Mouse (Mus musculus): ENCODE measurements around the gene Ip6k3. TPM values are rescaled to one million over a fixed set of nuclear protein-coding genes. Genes with fewer than 3 reads are reported as not detected.

Ip6k3 gene
- polyA plus RNA-seq, 1 experiment from 2014 or later, result 1.0 TPM

DNA sequence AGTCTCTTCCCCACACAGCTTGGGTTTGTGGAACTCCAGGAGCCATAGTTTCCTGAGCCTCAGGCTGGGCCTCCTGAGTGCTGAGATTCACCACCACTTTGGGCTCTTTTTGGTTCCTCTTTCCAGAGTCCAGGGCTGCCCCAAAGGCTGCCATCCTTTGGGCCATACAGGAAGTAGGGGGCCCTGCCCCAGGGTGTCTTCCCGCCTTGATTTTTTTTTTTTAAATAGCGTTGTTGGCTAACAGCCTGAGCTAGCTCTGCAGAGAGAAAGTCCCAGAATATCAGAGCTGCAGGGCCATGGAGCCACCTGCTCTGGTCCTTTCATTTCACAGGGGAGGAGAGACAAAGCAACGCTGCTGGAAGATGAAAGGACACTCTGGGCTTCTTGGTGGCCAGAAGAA is 6.1 kb upstream of the Ip6k3 start:
- ChIA-PET POLR2A (no interaction called here), CTCF (interaction anchor here (1.5 kb wide), 1 partner anchor 16 kb away, joined by 4 read pairs; no protein-coding TSS in a partner anchor)
- DNase-seq (ENCODE audit: low read depth, low spot score) (no peak), ATAC-seq (no peak)
- no peak for TF ChIP-seq CTCF (IDR thresholded peaks at IDR 0.05)
- in situ Hi-C loops (cut with MboI; ENCODE audit: low pct_unique_long_range_greater_than_20kb), result no loop called here
- H3K27me3 ChIP-seq, result no peaks in the 10 kb centered on the region

DNA sequence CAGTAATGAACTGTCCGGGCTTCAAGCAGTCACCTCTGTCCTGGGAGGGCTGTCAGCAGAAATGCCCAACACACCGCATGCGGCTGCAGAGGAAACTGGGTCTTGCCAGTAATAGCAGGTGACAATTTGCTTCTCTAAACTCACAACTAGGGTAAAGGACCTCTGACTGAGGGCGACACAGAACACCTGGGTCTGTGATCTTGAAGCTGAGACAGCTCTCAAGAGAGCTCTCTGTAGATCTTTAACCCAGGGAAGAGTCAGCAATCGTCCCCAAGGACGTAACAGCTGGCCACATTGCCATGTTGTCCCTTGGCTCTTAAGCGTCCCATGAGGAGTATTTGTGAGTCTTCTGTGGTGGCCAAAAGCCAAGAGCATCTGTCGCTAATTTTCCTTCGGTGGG is 4.9 kb upstream of the Ip6k3 start:
- no peak for TF ChIP-seq CTCF (IDR thresholded peaks at IDR 0.05)
- DNase-seq (ENCODE audit: low read depth, low spot score), result no peak
- in situ Hi-C loops (cut with MboI; ENCODE audit: low pct_unique_long_range_greater_than_20kb), result no loop called here
- no peaks in the 10 kb centered on the region for H3K27me3 ChIP-seq
- ChIA-PET POLR2A (no interaction called here), CTCF (no interaction called here)
- no peak for ATAC-seq

DNA sequence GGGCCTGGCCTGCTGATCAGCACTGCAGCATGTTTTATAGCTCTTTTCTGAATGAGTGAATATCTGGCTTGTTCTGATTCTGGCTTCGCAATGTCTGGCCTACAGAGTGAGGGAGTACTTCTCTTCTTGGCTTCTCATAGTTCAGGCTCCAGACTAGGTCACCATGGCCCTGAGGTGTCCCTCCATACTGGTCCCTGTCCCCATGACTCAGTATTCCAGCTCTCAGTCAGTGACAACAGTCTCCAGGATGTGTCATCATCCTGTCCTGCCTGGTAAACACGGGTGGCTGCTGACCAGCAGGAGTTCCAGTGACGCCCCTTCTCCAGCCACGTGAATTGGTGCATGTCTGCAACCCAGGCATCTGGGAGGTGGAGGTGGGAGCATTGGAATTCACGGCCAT is 3.5 kb upstream of the Ip6k3 start:
- no peak for TF ChIP-seq CTCF (IDR thresholded peaks at IDR 0.05)
- in situ Hi-C loops (cut with MboI; ENCODE audit: low pct_unique_long_range_greater_than_20kb), result no loop called here
- DNase-seq (ENCODE audit: low read depth, low spot score) (no peak), ATAC-seq (no peak)
- POLR2A ChIA-PET, result no interaction called here
- CTCF ChIA-PET, result interaction anchor here (1.3 to 3.0 kb wide), 3 partner anchors 9 to 19 kb away, joined by 4 to 9 read pairs (median 4); no protein-coding TSS in a partner anchor
- no peaks in the 10 kb centered on the region for H3K27me3 ChIP-seq

DNA sequence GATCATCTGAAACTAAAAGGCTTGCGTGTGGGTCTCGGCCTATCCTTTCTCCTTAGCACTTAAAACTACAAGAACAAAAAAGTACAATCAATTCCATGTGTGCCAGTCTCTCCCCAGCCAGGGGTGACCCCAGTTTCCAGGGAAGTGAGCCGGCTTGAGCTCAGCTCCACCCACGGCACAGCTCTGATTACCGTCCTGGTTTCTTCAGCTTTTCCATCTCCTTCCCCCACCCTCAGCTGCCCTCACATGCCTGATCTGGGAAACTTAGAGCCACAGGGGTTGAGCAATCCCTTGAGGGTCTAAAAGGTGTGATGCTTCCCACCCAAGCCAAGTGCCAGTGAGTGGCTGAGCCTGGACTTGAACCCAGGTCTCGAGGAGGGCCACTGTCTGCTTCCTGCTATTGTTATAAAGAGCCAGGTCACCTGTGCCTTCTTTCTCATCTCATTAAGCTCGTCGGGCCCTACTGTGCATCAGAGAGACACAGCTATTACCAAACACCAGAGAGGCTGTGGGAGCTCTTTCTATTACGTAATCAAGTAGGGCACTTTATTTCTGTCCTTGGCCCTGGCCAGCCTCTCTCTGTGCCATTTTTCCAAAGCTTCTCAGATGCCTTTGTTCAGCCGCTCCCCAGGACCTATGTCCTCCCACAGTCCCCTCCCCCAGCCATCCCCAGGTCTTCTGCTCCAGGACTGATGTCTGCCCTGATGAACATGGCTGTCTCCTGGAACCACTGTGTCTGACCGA is 2.5 kb upstream of the Ip6k3 start:
- ATAC-seq (no peak), DNase-seq (ENCODE audit: low read depth, low spot score) (no peak)
- in situ Hi-C loops (cut with MboI; ENCODE audit: low pct_unique_long_range_greater_than_20kb), result no loop called here
- H3K27me3 ChIP-seq, result no peaks in the 10 kb centered on the region
- CTCF ChIA-PET, result interaction anchor here (0.9 to 3.0 kb wide), 7 partner anchors 10 to 28 kb away, joined by 3 to 9 read pairs (median 4); no protein-coding TSS in a partner anchor
- TF ChIP-seq CTCF (IDR thresholded peaks at IDR 0.05), result no peak
- POLR2A ChIA-PET, result no interaction called here

DNA sequence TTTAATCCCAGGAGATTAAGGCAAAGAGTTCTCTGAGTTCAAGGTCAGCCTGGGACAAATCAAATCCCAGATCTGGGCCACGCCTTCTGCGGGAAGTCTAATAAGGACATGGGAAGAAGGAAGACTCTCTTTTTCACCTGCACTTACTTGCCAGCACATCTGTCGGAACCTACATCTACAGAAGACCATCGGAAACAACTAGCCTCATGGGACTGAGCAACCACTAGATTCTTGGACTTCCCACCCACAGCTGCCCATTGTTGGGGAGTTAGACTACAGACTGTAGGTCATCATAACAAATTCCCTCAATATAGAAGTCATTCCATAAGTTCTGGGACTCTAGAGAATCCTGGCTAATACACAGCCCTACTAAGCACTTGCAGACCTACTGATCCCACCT is 974 bp upstream of the Ip6k3 start:
- ATAC-seq, result no peak
- TF ChIP-seq CTCF (IDR thresholded peaks at IDR 0.05), result no peak

DNA sequence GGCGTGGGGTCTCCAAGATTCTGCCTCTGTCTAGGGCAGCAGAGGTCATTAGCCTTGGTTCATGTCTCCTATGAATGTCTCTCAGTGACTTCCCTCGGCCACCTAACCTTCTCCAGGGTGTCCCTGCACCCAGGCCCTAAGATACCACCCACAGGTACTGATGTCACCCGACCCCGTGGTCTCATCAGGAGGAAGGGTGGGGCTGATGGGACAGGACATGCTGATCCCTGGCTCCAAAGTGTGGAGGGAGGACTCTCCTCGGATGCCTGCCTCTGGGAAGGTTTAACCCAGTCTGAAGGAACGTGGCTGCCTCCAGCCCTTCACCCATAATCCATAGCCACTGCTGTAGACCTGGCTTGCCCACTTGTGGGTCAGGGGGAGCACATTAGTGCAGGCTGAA is 694 bp downstream of the Ip6k3 start:
- H3K27me3 ChIP-seq, result no peaks in the 10 kb centered on the region
- ChIA-PET CTCF (no interaction called here), POLR2A (no interaction called here)
- DNase-seq (ENCODE audit: low read depth, low spot score) (no peak), ATAC-seq (no peak)
- TF ChIP-seq CTCF (IDR thresholded peaks at IDR 0.05), result no peak
- in situ Hi-C loops (cut with MboI; ENCODE audit: low pct_unique_long_range_greater_than_20kb), result no loop called here

More for the DNA sequence above, 974 bp upstream of the Ip6k3 start:
- CTCF ChIA-PET, result interaction anchor here (1.5 to 3.0 kb wide), 2 partner anchors 10 to 22 kb away, joined by 3 to 9 read pairs; no protein-coding TSS in a partner anchor
- POLR2A ChIA-PET, result no interaction called here
- DNase-seq (ENCODE audit: low read depth, low spot score), result no peak
- in situ Hi-C loops (cut with MboI; ENCODE audit: low pct_unique_long_range_greater_than_20kb), result no loop called here
- no peaks in the 10 kb centered on the region for H3K27me3 ChIP-seq

DNA sequence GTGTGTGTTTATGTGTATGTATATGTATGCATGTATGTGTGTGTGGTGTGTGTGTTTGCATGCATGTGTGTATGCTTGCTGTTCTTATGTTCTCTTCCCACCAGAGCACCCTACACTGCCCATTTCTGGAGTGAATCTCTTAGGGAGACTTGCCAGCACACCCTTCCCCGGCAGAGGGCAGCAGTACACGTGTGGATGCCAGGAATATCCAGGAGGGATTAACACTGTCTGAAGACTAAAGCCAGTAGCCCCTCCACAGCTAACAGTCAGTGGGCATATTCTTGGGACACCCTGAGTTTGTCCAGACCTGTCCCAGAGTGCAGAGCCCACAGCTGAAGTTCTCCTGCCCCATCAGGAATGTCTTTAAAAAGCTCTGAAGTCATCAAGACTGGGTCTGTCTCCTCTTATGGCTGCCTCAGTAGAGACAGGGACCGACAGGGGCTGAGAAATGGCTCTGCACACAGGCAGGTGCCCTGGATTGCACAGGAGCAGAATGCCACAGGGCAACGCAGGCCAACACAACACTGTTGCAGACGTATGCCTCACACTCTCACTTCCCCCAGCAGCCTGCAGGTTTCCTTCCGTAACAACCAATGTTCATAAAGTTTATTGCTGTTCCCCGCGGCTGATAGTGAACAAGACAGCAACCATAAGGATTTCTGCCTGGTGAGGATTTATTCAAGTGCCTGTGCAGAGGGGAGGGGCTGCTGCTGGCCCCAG is 2.4 kb downstream of the Ip6k3 start:
- in situ Hi-C loops (cut with MboI; ENCODE audit: low pct_unique_long_range_greater_than_20kb), result no loop called here
- ATAC-seq (no peak), DNase-seq (ENCODE audit: low read depth, low spot score) (no peak)
- CTCF ChIA-PET, result interaction anchor here (0.7 to 1.0 kb wide), 2 partner anchors 22 to 34 kb away, joined by 3 read pairs; no protein-coding TSS in a partner anchor
- H3K27me3 ChIP-seq, result no peaks in the 10 kb centered on the region
- no peak for TF ChIP-seq CTCF (IDR thresholded peaks at IDR 0.05)
- POLR2A ChIA-PET, result no interaction called here

DNA sequence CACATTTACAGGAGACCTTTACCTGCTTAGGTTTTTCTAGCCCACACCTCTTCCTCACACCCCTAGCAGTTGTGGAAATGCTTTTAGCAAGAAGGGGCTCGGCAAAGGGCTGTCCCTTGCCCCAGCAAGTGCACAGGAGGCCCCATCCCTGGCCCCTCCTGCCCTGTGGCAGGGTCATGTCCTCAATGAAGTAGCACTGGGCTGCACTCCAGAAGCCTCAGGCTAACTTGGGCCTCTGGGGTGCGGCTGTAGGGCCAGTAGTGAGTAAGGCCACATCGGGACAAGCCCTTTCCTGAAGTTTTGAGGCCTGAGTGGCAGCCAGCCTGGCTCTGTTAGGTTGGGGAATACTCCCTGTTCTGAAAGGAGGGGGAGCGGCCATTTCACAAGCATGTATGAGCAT is 6.7 kb downstream of the Ip6k3 start:
- ATAC-seq (no peak), DNase-seq (ENCODE audit: low read depth, low spot score) (no peak)
- TF ChIP-seq CTCF (IDR thresholded peaks at IDR 0.05), result no peak
- no peaks in the 10 kb centered on the region for H3K27me3 ChIP-seq
- CTCF ChIA-PET, result interaction anchor here (1.0 kb wide), 1 partner anchor 10 kb away, joined by 3 read pairs; no protein-coding TSS in a partner anchor
- in situ Hi-C loops (cut with MboI; ENCODE audit: low pct_unique_long_range_greater_than_20kb), result no loop called here
- POLR2A ChIA-PET, result no interaction called here

DNA sequence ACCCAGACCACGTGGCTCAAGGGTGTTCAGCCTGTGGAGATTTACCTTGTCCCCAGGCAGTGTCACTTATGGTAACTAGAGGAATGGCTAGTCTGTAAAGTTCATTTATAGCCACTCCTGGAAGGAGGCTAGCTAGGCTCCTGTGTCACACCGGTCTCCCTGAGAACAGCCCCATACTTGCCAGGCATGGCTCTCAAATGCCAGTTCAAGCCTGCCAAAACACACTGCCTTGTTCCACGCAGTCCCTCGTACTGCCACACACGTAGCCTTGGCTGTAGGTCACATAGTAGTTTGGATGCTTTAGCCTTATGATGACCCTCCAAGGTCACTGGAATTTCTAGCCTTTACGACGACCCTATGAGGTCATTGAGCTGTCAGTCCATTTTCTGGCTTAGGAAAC is 8.4 kb downstream of the Ip6k3 start:
- no peak for TF ChIP-seq CTCF (IDR thresholded peaks at IDR 0.05)
- ChIA-PET CTCF (interaction anchor here (1.1 to 1.6 kb wide), 3 partner anchors 11 to 25 kb away, joined by 4 read pairs; partner anchors contain the start of gene Uqcc2), POLR2A (no interaction called here)
- H3K27me3 ChIP-seq, result no peaks in the 10 kb centered on the region
- in situ Hi-C loops (cut with MboI; ENCODE audit: low pct_unique_long_range_greater_than_20kb), result no loop called here
- no peak for ATAC-seq
- no peak for DNase-seq (ENCODE audit: low read depth, low spot score)

DNA sequence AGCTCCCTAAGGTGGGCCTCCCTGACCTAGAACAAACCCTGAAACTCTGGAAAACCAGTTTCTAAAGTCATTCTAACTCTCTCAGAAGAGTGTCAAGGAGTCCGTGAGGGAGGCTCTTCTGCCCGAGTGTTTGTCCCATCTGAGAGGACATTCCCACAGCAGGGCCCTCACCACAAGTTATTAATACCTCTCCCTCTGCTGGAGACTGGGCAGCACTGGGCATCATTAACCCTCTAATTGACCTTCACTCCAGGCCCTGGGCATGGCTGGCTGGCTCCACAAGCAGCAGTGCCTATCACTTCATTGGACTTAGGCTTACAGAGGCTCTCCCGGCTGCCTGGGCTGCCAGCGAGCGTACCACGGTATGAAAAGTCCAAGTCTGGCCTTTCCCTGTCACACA is 9.2 kb downstream of the Ip6k3 start:
- DNase-seq (ENCODE audit: low read depth, low spot score), result no peak
- peak; percentile 34 for ATAC-seq
- H3K27me3 ChIP-seq, result no peaks in the 10 kb centered on the region
- ChIA-PET CTCF (interaction anchor here (0.7 to 1.6 kb wide), 3 partner anchors 10 to 16 kb away, joined by 3 to 4 read pairs (median 4); partner anchors contain the start of gene Ip6k3), POLR2A (interaction anchor here (1.0 to 1.1 kb wide), 2 partner anchors 12 to 25 kb away, joined by 3 to 4 read pairs; no protein-coding TSS in a partner anchor)
- no peak for TF ChIP-seq CTCF (IDR thresholded peaks at IDR 0.05)
- in situ Hi-C loops (cut with MboI; ENCODE audit: low pct_unique_long_range_greater_than_20kb), result no loop called here

DNA sequence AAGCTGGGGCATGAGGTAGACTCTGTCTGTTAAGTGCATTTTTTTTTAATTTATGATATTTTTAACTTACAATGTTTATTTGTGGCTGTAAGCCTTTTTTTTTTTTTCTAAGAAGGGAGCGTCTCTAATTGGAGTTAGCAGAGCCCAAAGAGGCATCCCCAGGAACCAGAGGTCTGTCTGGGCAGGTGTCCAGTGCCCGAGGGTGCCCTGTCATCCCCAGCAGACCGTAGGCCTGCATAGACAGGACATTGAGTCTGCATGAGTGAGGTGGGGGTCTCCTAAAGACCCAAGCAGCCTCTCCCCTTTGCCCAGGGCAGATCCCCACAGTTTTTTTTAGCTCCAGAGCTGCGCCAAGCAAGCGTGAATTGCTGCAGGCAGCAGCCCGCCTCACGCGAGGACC is 11.8 kb downstream of the Ip6k3 start:
- TF ChIP-seq CTCF (IDR thresholded peaks at IDR 0.05), result no peak
- ChIA-PET CTCF (interaction anchor here (0.6 to 2.8 kb wide), 4 partner anchors 11 to 187 kb away, joined by 3 to 16 read pairs (median 4); partner anchors contain the start of gene Uqcc2), POLR2A (no interaction called here)
- in situ Hi-C loops (cut with MboI; ENCODE audit: low pct_unique_long_range_greater_than_20kb), result no loop called here
- no peaks in the 10 kb centered on the region for H3K27me3 ChIP-seq
- ATAC-seq (no peak), DNase-seq (ENCODE audit: low read depth, low spot score) (no peak)
